Mouse (Mus musculus) cerebellum, postnatal 10 days (tissue): ENCODE measurements around the gene Gm20388.
"Not testable (repeated sequence)": the region's sequence is repeated elsewhere in the genome, so short reads cannot be mapped to it uniquely, and the experiment has no call there.

Source experiments
- DNase-seq, 2 experiments: peaks; one replicate each; pipeline ENCODE4 v3.0.0; 2021; ENCODE audit warnings: mixed read lengths in 2 of 2

Gene Gm20388

GRCm38 (mm10) chr8:123454559-123454958 lies 3543.9 kb downstream of the Gm20388 start:
- no peak for DNase-seq

GRCm38 (mm10) chr8:123463651-123464050 lies 3553.0 kb downstream of the Gm20388 start:
- DNase-seq = no peak

- DNase-seq = no peak
Observed at GRCm38 (mm10) chr8:123467476-123467875, 3556.8 kb downstream of the Gm20388 start.

DNA sequence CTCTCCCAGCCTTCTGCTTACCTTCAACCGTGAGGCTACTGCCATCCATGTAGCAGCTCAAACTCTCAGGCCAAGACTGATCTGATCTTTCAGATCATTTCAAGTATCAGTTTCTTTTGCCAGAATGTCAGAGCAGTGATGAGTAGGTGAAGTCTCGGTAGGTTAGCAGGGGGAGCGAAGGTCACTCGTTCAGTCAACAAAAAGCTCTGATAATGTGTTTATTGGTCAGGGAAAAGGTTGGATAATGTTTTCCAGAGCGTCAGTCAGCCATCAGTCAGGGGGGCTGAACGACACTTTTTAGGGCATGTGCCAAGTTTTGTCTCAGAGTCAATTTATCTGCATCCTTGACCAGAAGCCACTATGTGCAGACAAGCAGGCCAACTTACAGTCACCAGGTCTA lies 3562.3 kb downstream of the Gm20388 start:
- DNase-seq = not testable (repeated sequence)

GRCm38 (mm10) chr8:123474549-123474948 lies 3563.9 kb downstream of the Gm20388 start:
- DNase-seq = not testable (repeated sequence)

GRCm38 (mm10) chr8:123476911-123477736 lies 3566.5 kb downstream of the Gm20388 start:
- DNase-seq = peak; percentile 41 to 54

DNA sequence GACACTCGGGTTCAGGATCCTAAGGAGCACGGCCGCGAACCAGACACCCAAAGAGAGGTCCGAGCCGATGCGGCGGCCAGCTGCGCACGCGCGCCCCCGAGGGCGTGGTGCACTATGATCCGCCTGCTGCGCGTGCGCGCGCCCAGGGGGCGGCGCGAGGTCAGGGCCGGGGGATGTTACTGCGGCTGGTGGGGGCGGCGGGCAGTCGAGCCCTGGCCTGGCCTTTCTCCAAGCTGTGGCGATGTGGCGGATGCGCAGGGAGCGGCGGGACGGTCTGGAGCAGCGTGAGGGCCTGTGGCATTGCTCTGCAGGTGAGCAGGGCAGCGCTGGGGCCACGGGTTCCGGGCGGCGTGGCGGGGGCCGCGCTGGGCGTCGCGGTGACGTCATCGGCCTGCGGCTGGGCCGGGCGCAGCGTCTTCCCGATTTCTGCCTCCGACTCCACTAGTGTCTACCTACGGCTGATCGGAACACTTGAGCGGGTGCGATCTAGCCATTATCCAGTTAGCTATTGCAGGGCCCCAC lies 3567.2 kb downstream of the Gm20388 start, which contains the start of gene Afg3l1:
Gene Afg3l1, plus strand, starts transcription at position 167 of the 522 bp plus-strand sequence.
- DNase-seq = peak; percentile 97 to 98

DNA sequence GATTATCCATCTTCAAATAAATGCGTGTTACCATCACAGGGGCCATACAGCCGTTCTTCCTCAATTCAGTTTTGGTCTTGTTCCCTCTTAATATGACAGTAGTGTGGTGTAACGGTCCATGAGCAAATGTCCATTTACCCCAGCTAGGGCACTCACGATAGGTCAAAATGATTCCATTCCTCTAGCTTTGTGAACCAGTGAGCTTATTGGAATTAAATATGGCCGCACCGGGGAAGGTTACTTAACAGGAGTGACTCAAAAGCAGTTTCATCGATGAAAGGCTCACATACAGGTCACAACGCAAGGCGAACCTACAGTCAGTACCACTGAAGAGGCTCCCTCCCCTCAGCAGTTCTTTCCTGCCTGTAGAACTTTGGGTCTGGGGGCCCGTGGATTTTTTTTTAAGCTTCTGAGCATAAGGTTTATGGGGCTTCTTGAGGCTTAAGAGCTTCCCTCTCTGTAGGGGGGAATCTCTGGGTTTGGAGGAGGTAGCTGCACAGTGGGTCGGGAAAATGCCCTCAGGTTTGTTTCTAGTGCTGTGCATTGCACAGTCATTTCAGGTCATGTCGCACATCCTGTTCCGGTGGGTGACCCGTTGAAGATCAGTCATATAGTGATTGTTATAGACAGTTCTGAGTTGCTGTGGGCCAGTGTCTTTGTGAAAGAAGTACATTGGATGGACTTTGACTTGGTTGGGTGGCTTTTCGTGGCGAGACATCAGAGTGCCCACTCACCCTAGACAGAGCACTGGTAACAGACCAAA lies 3568.0 kb downstream of the Gm20388 start:
- DNase-seq = peak in 1 of 2 experiments; percentile 26

GRCm38 (mm10) chr8:123482627-123483026 lies 3572.0 kb downstream of the Gm20388 start:
- DNase-seq = peak; percentile 42 to 49

DNA sequence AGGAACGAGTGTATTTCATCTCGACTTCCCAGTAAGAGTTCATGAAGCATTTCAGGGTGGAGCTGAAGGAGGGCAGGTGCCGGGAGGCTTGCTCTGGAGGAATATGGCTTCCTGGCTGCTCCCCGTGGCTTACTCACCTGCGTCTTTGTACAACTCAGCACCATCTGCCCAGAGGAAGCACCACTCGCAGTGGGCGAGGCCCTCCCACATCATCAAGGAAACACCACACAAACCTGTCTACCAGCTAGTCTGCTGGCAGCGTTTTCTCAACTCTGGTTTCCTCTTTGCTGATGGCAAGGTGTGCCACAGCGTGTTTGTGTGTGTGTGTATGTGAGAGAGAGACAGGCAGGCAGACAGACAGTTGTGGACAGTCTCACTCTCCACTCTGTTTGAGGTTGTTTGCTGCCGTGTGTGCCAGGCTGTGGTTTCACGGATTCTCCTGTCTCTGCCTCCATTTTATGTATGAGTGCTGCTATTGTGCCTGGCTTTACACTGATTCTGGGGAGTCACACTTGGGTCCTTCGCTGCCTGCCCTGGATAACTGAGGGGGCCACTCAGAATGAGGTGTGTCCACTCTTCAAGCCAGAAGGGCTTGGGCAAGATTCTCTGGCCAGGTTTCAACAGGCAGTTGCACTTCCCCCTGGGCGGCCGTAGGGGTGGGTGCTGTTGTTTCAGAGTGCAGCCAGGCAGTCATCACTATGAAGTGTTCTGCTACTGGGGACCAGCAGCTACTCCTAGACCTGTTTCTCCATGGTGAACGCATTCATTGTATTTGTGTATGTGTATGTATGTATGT lies 3580.8 kb downstream of the Gm20388 start:
- no peak for DNase-seq

- no peak for DNase-seq
Observed at GRCm38 (mm10) chr8:123492898-123493297, 3582.3 kb downstream of the Gm20388 start.

DNA sequence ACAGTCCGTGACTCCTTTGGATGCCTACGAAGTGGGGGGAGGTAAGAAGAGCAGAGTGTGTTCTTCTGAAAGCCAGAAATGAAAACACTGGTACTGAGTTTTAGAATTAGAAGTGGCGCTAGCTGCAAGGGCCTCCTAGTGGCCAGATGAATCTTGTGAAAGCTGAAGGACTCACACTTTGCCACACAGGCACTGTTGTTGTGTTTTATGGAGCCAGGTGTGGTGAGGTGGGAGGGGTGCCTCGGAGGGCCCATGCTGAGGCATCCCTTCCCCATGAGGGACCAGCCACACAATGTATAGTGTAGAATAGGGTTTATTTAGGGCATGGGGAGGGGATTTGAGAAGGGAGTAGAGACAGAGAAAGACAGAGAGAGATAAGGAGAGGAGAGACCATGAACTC lies 3587.1 kb downstream of the Gm20388 start:
- no peak for DNase-seq

- peak; percentile 64 to 72 for DNase-seq
Observed at GRCm38 (mm10) chr8:123498963-123499362, 3588.3 kb downstream of the Gm20388 start.

- no peak for DNase-seq
Observed at GRCm38 (mm10) chr8:123499556-123499955, 3588.9 kb downstream of the Gm20388 start.

DNA sequence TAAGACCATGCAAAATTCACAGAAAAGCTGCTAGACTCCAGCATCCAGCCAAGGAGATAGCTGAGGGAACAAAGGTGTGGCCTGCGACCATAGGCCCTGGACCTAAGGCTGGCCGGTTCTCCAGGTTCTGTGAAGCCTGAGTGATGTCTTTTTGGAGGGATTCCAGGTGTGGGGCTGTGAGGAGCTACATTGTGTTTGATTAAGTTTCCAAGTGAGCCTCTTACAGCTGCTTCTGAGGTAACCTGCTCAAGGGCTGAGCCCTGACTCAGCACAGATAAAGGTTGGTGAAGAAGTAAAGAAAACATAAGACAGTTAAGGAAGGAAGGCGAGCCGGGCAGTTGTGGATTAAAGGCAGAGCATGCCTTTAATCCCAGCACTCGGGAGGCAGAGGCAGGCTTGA lies 3591.6 kb downstream of the Gm20388 start:
- no peak for DNase-seq

DNA sequence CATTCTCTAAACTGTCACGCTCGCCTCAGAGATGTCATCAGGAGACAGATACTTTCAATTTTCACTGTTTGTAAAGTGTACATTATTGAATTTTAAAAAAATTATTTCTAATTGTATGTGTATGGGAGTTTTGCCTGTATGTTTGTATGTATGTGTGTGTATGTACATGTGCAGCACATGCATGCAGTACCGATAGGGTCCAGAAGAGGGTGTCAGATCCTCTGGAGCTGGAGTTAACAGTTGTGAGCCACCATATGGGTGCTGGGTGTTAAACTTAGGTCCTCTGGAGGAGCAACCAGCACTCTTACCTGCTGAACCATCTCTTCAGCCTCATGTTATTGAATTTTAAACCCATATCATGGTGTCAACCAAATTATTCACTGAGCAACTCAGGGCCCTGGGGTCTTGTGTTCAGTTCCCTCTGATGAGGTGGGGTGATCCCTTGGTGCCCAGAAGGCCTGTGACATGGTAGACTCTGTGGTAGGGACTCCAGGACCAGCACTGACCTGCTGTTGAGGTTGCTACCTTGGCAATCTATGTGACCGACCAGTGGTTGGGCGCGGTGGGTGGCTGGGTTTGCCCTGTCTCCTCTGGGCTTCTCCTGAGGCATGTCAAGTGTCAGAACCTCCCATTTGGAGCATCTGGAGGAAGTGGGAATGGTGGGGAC lies 3593.3 kb downstream of the Gm20388 start:
- DNase-seq = peak; percentile 43 to 51

- DNase-seq = no peak
Observed at GRCm38 (mm10) chr8:123504591-123505195, 3594.1 kb downstream of the Gm20388 start.

DNA sequence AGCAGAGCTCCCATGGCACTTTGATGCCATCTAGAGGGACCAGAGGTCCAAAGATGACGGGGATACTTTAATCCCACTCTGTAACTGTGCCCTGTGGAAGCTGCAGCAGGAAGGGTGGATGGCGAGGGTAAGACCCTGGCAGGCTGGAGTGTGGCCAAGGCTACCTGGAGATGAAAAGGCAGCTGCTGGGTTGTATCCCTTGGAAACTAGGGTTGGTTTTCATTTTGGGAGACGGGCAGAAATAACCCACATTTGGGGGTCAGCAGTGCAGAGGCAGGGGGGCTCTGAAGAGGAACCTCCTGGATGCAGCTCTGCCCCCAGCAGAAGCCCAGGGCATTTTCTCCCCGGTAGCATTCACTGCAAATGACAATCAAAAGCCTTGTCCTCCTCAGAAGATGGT lies 3594.6 kb downstream of the Gm20388 start:
- DNase-seq = no peak

DNA sequence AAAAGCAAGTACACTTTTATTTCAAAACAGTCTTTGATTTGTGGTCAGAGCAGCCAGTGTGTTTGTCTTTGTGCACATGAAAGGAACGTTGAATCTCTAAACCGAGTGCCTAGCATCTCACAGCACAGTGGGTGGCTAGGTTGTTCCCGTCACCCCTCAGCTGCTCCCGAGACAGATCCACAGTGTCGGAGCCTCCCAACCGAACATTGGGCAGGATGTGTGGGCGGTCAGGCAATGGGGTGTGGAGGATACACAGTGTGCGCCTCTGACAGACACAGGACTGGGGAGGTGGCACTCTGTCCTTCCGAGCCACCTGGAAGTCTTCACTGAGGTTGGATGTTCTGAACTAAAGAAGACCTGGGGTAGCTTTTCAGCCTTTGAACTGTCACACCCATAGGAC lies 3595.1 kb downstream of the Gm20388 start:
- DNase-seq = no peak

- DNase-seq = no peak
Observed at GRCm38 (mm10) chr8:123507153-123507552, 3596.5 kb downstream of the Gm20388 start.

DNA sequence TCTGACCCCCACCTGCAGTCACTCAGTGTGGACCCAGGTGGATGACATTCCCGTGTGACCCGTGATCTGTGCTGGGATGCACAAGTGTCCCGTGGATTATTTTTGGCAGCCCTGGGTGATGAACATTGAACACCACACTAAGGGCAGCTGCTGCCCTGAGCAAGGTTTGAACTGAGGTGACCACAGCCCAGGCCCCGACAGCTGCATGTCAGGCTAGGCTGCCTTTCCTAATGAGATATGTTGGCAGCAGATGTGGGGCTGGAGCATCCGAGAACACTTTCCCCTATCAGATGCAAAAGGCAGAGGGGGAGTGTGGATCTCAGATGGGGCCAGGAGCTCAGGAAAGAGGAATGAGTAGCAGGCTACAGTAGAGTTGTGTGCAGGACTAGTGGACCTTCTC lies 3600.2 kb downstream of the Gm20388 start:
- DNase-seq = no peak

DNA sequence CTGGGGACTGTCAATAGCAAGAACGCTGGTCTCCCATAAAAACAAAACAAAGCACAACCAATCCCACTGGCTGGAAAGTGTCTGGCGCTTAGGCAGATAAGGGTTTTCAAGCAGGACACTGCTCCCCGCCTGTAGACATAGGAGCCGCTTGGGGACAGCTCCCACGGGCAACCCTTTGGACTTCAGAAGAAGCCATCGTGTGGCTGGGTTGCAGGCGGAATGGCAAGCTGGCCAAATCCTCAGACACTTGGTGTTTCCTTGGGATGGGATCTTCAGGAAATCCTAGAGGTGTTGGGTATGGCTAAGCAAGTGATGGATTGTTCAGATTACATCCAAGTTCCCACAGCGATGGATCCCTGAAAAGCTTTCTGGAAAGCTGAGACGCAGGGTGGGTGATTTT lies 3603.5 kb downstream of the Gm20388 start:
- DNase-seq = peak; percentile 33 to 48
